Mouse (Mus musculus): ENCODE measurements around the gene Qars. TPM values are rescaled to one million over a fixed set of nuclear protein-coding genes. Genes with fewer than 3 reads are reported as not detected.

The Qars gene
- polyA plus RNA-seq, 1 experiment, result 123 TPM

DNA sequence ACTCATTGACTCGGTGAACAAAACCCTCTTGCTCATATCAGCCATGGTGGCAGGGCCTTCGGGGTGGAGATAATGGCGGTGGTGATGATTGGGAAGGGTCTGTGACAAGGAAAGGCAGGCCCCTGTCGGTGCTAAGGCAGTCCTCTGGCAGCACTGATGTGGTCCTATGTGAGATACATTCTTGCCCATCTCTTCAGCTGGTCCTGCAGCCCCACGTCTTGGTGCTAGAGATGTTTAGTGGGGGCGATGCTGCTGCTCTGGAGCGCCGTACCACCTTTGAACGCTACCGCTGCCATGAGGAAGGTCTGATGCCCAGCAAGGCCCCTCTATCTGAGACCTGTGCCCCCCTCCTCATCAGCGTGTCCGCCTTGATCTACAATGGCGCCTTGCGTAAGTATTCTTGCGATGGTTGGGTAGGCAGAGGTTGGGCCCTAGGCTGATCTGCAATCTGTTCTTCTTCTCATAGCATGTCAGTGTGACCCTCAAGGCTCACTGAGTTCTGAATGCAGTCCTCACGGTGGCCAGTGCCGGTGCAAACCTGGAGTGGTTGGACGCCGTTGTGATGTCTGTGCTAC is 22.1 kb upstream of the Qars start:
- no peak for DNase-seq (ENCODE audit: extremely low spot score in 1 of 2, low spot score in 1 of 2)

DNA sequence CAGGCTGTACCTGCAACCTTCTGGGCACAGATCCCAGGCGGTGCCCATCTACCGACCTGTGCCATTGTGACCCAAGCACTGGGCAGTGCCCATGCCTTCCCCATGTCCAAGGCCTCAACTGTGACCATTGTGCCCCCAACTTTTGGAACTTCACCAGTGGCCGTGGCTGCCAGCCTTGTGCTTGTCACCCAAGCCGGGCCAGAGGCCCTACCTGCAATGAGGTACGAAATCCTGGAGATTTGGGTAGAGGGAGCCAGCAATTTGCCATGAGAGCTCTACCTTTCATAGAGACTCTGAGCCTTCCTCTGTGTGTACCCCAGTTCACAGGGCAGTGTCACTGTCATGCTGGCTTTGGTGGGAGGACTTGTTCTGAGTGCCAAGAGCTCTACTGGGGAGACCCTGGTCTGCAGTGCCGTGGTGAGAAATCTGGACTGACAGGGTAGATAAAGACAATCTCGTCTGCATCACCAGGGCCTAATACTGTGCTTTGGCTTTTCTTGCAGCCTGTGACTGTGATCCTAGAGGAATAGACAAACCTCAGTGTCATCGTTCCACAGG is 20.5 kb upstream of the Qars start:
- no peak for DNase-seq (ENCODE audit: extremely low spot score in 1 of 2, low spot score in 1 of 2)

DNA sequence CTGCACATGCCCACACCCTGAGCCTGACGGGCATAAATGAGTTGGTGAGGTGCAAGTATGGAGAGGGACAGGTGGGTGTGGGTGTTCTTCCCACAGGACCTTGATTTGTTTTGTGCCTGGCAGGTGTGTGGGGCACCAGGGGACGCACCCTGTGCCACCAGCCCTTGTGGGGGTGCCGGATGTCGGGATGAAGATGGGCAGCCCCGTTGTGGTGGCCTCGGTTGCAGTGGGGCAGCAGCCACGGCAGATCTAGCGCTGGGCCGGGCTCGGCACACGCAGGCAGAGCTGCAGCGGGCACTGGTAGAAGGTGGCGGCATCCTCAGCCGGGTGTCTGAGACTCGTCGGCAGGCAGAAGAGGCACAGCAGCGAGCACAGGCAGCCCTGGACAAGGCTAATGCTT is 19.1 kb upstream of the Qars start:
- DNase-seq (ENCODE audit: extremely low spot score in 1 of 2, low spot score in 1 of 2), result no peak

DNA sequence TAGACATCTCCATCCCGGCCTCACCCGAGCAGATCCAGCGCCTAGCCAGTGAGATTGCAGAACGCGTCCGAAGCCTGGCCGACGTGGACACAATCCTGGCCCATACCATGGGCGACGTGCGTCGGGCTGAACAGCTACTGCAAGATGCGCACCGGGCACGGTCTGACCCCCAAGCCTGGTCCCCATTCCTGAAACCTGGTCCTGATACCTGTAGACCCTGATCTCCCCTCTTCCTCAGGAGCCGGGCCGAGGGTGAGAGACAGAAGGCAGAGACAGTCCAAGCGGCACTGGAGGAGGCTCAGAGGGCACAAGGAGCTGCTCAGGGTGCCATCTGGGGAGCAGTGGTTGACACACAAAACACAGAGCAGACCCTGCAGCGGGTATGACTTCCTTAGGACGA is 18.3 kb upstream of the Qars start:
- DNase-seq (ENCODE audit: extremely low spot score in 1 of 2, low spot score in 1 of 2), result no peak

DNA sequence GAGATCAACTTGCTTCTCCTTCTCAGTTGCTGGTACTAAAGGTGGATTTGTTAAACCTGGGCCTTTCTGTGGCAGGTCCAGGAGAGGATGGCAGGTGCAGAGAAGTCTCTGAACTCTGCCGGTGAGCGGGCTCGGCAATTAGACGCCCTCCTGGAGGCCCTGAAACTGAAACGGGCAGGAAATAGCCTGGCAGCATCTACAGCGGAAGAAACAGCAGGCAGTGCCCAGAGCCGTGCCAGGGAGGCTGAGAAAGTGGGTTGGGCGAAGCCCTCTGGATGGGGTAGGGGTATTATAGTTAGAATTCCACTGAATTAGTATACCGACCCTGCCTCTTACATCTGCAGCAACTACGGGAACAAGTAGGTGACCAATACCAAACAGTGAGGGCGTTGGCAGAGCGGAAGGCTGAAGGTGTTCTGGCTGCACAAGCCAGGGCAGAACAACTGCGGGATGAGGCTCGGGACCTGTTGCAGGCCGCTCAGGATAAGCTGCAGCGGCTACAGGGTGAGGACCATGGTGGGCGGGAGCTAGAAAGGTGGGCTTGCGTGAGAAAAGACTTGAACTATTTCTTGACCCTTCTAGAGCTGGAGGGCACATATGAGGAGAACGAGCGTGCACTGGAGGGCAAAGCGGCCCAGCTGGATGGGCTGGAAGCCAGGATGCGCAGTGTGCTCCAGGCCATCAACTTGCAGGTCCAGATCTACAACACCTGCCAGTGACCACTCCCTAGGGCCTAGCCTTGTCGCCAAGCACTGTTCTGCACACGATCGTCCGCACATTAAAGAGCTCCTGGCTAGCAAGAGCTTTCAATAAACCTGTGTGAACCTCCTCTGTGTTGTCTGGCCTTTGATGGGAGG is 17.6 kb upstream of the Qars start:
- DNase-seq (ENCODE audit: extremely low spot score in 1 of 2, low spot score in 1 of 2), result no peak

DNA sequence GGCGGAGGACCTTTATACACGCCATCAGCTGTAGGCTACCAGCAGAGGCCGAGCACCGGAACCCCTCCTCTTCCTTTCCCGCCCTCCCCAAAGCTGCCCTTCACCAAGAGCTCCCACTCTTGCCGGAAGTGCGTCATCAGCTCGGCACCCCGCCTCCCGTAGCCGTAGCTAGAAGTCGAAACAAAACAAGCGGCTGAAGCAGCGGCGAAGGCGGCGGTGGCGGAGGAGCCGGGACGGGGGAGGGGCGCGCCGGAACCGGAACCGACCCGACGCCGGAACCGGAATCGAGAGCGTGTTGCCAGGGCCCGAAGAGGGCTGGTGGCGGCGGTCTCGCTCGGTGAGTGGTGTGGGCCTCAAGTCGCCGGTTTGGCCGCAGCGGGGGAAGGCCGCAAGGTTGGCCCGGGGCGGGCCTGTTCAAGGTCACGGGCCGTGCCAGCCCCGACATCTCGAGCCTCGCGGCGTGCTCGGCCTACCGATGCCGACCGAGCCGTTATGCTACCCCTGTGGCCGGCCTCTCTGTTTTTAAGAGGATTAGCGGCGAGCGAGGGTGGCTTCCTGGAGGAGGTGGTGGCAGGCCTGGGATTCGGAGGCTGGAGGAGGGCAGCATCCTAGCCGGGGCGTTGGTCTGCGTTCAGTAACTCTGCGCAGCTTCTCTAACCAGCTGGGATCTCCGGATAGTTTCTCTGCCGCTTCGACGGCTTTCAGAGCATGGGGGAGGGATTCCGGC is 16.8 kb upstream of the Qars start, which contains the start of gene Usp19:
Gene Usp19, plus strand, starts transcription at position 44 of the 727 bp plus-strand sequence.
- peak; percentile 93 to 96 for DNase-seq (ENCODE audit: extremely low spot score in 1 of 2, low spot score in 1 of 2)

DNA sequence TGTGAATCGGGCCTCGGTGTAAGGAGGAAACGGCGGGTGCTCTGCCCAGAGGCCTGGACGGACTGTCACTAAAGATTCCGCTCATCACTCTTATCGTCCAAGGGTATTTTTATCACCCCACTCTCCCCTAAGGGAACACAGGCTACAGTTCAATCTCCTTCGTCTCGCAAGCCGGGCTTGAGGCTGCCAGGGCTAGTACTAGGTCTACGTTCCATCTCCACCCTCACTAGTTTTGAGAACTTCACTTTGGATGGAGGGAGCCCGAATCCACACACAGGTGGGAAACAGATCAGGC is 16.3 kb upstream of the Qars start:
- no peak for DNase-seq (ENCODE audit: extremely low spot score in 1 of 2, low spot score in 1 of 2)

DNA sequence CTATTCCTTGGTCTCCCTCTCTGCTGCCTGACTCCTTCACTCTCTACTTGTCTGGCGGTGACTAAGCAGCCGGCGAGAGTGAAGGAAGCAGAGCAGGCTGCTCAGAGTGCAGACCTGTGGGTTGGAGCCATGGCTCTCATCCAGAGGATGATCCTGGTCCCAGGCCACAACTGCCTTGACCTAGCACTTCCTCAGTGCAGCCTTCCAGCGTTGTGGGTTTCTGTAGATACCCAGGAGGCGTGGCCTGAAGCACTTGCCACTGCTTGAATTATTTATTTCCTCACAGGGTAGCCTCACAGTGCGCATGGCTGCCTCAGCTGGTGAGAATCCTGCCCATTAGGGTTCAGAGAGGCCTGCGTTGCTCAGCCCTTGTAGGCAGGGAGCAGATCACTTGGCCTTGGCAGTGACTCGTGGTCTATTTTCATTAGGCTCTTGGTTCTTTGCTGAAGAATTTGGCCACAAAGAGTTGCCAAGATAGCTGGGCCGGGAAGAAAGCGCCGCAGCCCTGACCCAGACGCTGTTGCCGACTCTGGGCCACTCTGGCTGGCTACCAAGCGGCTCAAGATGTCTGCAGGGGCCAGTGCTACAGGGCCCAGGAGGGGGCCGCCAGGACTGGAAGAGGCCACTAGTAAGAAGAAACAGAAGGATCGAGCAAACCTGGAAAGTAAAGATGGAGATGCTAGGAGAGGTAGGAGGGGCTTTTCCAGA is 15.3 kb upstream of the Qars start:
- no peak for DNase-seq (ENCODE audit: extremely low spot score in 1 of 2, low spot score in 1 of 2)

DNA sequence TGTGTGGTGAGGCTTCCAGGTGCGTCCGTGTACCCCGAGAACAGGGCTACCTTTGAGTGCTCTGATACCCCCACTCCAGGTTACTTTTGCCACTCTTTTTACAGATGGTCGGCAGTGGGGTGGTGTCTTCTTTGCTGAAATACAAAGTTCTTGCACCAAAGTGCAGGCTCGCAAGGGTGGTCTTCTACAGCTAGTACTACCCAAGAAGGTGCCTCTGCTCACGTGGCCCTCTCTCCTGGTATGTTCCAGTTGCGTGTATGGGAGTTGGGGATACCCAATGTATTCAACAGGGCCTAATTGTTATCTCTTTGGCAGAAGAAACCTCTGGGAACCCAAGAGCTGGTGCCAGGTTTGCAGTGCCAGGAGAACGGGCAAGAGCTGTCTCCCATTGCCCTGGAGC is 14.3 kb upstream of the Qars start:
- no peak for DNase-seq (ENCODE audit: extremely low spot score in 1 of 2, low spot score in 1 of 2)

DNA sequence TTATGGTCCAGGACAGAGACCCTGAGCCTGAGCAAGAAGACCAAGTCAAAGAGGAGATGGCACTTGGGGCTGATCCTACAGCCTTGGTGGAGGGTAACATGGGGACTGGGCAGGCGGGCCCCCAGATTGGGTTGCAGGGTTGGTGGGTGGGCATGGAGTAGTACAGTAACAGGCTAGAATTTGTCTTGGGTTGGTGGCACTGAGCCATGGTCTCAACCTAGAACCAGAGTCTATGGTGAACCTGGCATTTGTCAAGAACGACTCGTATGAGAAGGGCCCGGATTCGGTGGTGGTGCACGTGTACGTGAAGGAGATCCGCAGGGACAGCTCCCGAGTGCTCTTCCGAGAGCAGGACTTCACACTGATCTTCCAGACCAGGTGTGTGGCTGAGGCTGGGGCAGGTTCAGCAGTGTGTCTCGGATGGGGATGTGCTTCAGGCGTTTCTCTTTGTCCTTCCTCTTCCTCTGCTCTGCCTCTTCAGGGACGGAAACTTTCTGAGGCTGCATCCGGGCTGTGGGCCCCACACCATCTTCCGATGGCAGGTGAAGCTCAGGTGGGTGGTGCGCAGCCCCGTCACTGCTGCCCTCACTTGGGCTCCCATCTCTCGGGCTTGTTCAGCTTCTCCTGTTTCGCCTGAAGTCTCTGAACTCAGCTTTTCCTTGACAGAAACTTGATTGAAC is 13.2 kb upstream of the Qars start:
- DNase-seq (ENCODE audit: extremely low spot score in 1 of 2, low spot score in 1 of 2), result no peak

DNA sequence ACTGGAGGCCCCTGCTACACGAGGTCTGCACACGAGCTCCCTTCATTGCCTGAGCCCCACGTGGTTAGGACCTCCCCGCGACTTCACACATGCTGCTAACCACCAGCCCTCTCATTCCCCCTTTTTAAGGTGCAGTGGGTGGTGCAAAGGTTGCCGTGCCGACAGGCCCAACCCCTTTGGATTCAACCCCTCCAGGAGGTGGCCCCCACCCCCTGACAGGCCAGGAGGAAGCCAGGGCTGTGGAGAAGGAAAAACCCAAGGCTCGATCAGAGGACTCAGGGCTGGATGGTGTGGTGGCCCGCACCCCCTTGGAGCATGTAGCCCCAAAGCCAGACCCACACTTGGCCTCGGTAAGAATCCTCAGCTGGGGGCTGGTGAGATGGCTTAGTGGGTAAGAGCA is 12.6 kb upstream of the Qars start:
- no peak for DNase-seq (ENCODE audit: extremely low spot score in 1 of 2, low spot score in 1 of 2)

DNA sequence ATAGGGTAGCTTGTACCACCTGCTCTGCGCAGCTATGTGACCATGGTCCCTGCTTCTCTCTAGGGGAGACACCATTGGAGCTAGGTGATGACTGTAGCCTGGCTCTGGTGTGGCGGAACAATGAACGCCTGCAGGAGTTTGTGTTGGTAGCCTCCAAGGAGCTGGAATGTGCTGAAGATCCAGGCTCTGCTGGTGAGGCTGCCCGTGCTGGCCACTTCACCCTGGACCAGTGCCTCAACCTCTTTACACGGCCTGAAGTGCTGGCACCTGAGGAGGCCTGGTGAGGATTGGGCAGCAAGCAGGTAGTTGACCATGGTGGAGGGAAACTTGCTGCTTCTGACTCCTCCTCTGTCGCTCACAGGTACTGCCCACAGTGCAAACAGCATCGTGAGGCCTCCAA is 8.3 kb upstream of the Qars start:
- no peak for DNase-seq (ENCODE audit: extremely low spot score in 1 of 2, low spot score in 1 of 2)

DNA sequence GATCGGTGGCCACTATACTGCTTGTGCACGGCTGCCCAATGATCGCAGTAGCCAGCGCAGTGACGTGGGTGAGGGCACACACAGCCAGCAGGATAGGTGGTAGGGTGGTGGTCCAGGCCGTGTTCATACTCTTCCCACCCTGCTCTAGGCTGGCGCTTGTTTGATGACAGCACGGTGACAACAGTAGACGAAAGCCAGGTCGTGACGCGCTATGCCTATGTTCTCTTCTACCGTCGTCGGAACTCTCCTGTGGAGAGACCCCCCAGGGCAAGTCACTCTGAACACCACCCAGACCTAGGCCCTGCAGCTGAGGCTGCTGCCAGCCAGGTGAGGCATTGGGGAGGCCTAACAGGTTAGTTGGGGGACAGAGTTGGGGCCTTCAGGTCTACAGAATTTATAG is 7.6 kb upstream of the Qars start:
- DNase-seq (ENCODE audit: extremely low spot score in 1 of 2, low spot score in 1 of 2), result no peak

DNA sequence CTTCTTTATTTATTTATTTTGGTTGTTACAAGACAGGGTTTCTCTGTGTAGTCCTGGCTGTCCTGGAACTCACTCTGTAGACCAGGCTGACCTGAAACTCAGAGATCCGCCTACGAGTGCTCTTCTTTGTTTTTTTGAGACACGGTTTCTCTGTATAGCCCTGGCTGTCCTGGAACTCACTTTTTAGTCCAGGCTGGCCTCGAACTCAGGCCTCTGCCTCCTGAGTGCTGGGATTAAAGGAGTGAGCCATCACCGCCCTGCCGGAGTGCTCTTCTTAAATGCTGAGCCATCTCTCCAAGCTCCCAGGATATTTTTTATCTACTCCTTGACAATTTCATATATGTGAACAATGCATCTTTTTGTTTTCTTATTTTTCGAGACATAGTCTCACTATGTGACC is 605 bp upstream of the Qars start:
- DNase-seq (ENCODE audit: extremely low spot score in 1 of 2, low spot score in 1 of 2), result no peak

DNA sequence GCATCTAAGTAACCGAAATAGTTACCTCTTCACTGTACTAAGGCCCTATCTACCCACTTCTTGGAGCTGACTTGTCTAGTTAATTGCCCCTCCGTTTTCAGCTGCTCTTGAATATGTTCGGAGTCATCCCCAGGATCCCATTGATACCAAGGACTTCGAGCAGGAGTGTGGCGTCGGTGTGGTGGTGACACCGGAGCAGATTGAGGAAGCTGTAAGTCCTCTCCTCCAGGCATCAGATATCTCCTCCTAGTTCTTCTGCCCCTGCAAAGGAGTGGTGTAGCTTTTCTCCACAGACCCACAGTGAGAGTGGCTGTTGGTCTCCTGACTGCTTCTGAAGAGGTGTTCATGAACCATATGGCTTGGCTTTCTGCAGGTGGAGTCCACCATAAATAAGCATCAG is 1.3 kb downstream of the Qars start:
- DNase-seq (ENCODE audit: extremely low spot score in 1 of 2, low spot score in 1 of 2), result no peak

DNA sequence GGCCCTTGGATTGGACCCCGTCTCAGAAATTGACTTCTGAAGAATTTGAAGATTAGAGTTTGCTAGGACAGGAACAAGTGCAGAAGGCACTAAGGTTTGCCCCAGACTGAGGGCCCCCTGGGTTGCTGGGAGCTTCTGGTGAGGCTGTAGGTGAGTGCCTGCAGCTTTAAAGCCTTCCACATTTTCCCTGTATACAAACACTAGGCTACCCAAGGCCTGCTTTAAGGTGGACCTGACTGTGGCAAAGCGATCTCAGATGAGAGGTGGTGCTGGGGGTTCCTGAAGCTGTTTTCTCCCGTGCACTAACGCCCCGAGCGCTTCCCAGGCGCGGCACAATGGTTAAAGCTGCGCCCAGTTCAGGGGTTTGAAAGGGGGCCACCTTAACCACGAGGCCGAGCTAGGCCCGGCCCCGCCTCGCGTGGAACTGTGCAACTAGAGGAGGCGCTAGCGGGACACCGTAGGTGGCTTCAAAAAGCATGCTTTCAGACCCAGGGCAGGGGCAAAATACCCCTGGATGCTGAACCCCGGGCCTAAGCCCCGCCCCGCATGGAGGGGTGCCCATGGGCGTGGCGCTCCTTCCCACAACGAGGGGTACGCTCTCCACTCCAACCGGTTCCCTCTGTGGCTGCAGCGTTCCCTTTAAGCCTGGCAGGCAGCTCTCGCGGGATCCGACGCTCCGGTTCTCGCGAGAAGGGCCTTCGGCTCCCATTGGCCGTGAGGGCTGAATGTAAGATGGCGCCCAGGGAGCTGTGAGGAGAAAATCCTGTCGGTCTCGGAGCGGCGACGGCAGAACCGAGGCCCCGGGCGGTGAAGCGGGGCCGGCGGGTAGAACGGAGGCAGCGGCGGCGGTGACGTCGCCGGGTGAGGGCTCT is 9.1 kb downstream of the Qars start, which contains the start of gene Qrich1:
Gene Qrich1, plus strand, starts transcription at position 427 of the 872 bp plus-strand sequence.
- peak; percentile 92 to 96 for DNase-seq (ENCODE audit: extremely low spot score in 1 of 2, low spot score in 1 of 2)

DNA sequence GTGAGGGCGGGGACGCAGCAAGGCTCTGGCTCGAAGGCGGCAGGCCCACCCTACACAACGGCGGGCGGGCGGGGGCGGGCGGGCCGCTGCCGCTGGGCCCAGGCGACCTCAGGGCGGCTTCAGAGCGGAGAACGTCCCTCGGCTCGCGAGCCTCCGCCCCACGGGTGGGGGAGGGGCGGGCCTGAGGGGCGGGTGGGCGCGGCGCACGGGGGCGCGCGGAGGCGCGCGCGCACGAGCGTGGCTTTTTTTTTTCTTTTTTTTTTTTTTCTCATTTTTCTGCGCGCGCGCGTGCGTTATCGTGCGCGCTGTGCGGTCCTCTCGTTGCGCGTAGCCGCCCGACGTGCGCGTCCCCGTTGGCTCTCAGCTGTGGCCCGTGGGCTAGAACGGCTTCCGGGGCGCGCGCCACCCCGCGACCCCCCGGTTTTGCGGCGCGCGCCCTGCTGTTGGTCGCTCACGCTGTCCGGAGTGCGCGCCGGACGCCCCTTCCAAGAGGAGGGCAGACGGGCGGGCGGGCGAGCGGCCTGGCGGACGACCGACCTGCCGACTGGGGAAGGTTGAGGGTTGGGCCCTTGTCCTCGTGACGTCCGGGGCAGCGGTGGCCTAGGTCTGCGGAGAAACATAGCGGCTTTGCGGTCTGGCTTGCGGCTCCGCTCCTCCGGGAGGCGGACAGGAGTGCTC is 9.9 kb downstream of the Qars start:
- peak in 1 of 2 experiments; percentile 80 for DNase-seq (ENCODE audit: extremely low spot score in 1 of 2, low spot score in 1 of 2)

DNA sequence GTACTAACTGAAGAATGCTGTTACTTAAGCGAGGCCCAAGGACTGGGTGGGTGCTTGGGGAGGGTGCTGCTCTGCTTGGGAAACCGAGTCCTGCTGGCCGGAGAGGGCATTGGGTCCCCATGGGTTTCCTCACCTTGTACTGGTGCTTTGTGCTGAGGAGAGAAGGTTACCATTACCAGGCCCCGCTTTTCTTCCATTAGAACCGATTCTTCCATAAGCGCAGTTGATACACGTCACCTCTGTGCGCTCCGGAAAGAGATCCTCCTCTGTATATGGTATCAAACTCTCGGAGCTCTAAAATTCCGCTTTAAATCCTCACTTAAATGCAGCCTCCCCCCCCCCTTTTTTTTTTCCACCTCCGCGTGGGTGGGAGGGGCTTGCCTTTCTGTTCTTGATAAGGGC is 10.4 kb downstream of the Qars start:
- DNase-seq (ENCODE audit: extremely low spot score in 1 of 2, low spot score in 1 of 2), result peak; percentile 26 to 61

DNA sequence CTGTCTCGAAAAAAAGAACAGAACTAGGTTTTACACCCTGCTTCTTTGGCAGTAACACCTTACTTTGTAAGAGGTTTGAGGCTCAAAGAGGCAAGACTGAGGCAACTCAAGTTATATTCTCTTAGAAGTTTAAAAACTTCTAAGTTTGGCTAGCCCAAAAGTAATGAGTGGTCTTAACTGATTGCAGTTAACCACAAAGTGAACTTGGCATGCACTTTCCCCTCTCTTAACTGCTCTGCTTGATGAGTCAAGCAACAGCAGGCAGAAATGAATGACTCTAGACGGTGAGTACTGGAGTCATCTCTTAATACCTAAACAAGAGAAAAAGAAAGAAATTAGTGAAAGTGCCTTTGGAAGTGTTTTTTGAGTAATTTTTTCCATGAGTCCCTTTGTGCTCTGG is 14.1 kb downstream of the Qars start:
- no peak for DNase-seq (ENCODE audit: extremely low spot score in 1 of 2, low spot score in 1 of 2)
